Mouse (Mus musculus): ENCODE data around the gene Ibtk.

Ibtk gene

DNA sequence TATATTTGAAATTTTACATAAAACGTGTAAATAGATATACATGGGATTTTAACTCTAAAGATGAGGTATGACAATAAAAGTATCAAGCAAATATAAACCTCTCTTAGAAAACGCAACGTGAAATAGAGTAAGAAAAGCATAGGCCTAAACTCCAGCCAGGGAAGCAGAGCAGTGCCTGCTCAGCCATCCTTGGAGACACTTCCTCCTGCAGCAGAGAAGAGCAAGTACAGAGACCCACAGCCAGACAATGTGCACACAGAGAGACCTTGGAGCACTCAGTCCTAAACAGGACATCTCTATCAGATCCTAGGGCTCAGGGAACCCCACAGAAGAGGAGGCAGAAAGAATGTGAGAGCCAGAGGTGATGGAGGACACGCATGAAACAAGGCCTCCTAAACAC, 7.0 kb downstream of the Ibtk start:
- TF ChIP-seq GATA4 (IDR thresholded peaks at IDR 0.05; ENCODE audit: insufficient replicate concordance, low read length) = no peak

- TF ChIP-seq GATA4 (IDR thresholded peaks at IDR 0.05; ENCODE audit: insufficient replicate concordance, low read length) = no peak
Measured at GRCm38 (mm10) chr9:85739279-85739678, 9.9 kb downstream of the Ibtk start.

GRCm38 (mm10) chr9:85734821-85735220, 14.3 kb downstream of the Ibtk start:
- TF ChIP-seq GATA4 (IDR thresholded peaks at IDR 0.05; ENCODE audit: insufficient replicate concordance, low read length) = no peak

DNA sequence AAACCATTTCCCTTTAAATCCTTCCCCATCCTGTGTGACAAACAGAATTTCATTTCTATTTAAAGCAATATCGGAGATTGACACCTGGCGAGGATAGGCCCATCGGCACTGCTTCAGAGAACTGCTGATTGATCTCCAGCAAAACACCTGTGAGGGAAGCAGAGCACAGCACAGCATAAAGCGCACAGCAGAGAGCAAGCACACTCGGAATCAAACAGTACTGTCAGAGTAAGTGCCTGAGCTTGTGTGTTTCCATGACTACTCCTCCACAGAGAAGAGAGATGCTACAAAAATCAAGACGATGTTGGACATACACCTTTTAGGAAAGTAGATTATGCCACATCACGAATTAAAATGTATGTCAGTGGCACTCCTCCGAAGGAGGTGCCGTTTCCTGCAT, 25.1 kb downstream of the Ibtk start:
- no peak for TF ChIP-seq GATA4 (IDR thresholded peaks at IDR 0.05; ENCODE audit: insufficient replicate concordance, low read length)

DNA sequence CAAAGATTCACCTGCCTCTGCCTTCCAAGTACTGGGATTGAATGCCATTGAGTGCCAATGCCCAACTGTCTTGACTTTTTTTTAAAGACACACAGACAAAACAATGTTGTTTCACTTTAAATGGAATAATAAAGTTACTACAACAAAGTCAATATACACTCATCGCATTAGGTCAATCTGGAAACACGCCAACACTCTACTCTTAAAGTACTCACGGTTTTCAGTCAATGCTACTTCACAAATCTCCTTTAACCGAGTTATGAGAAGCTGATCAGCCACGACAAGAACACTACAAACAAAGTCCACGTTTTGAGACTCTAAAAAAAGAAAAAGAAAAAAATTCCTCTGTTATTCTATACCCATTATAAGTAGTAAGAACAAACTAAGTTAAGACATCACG, 31.8 kb downstream of the Ibtk start:
- no peak for TF ChIP-seq GATA4 (IDR thresholded peaks at IDR 0.05; ENCODE audit: insufficient replicate concordance, low read length)

GRCm38 (mm10) chr9:85707302-85707701, 41.8 kb downstream of the Ibtk start:
- no peak for TF ChIP-seq GATA4 (IDR thresholded peaks at IDR 0.05; ENCODE audit: insufficient replicate concordance, low read length)

DNA sequence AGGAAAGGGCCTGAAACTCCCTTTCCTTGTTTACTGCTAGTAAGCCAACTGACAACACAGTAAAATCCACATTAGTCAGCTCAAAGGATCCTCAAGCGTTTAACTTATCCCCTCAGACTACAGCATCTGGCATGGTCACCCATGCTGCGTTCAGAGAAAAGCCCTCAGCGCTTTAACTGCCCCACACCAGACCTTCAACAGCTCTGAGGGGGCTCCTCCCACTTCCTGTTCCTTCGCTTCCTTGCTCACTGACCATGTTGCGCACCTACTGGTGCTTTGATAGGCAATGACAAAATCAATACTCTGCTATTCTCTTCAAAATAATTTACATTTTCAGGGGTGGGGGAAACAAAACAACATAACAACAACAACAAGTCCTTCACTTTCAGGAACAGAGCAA, 47.2 kb downstream of the Ibtk start:
- no peak for TF ChIP-seq GATA4 (IDR thresholded peaks at IDR 0.05; ENCODE audit: insufficient replicate concordance, low read length)

- no peak for TF ChIP-seq GATA4 (IDR thresholded peaks at IDR 0.05; ENCODE audit: insufficient replicate concordance, low read length)
Measured at GRCm38 (mm10) chr9:85695606-85696005, 53.5 kb downstream of the Ibtk start.

GRCm38 (mm10) chr9:85693231-85694116, 55.7 kb downstream of the Ibtk start:
- TF ChIP-seq GATA4 (IDR thresholded peaks at IDR 0.05; ENCODE audit: insufficient replicate concordance, low read length) = no peak

DNA sequence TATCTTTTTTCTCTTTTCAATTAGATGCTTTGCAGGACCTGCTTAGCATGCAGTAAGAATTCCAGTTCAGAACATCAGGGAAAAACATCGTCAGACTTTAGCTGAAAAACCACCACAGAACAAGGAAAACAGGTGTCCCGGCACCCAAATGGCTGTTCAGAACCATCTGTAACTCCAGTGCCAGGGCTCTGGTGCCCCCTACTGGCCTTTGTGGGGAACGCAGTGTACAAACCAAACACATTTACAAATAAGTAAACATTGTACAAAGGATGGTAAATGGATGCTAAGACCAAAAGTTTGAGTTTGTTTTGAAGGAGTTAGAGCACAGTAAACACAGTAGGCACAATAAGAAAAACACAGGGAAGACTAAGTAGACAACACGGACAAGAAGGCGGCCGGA, 64.1 kb downstream of the Ibtk start:
- TF ChIP-seq GATA4 (IDR thresholded peaks at IDR 0.05; ENCODE audit: insufficient replicate concordance, low read length) = no peak

- TF ChIP-seq GATA4 (IDR thresholded peaks at IDR 0.05; ENCODE audit: insufficient replicate concordance, low read length) = no peak
Measured at GRCm38 (mm10) chr9:85675131-85675905, 73.8 kb downstream of the Ibtk start.

DNA sequence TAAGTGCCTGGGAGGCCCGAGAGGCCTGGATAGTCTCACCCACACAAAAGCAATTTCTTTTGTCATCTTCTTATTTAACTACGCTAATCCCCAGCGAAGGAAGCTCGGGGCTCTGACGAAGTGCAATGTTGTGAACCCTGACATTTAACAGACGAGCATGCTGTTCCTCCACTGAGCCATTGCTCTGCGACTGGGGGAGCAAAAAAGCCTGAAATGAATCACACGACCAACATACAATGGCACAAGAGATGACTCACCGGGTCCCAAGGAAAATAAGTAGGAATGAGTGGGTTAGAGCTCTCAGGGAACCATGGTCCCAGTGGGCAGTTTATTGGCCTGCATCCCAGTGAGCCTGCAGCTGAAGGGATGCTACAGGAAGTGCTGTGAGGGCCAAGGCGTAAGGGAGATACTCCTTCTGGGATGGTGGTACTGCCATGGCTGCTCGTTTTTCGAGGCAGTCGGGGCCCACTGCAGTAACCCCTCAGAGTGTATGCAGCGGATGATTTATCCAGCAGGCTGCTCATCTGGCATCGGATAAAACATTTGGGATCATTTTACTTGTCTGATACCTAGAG, 75.1 kb downstream of the Ibtk start:
- no peak for TF ChIP-seq GATA4 (IDR thresholded peaks at IDR 0.05; ENCODE audit: insufficient replicate concordance, low read length)

DNA sequence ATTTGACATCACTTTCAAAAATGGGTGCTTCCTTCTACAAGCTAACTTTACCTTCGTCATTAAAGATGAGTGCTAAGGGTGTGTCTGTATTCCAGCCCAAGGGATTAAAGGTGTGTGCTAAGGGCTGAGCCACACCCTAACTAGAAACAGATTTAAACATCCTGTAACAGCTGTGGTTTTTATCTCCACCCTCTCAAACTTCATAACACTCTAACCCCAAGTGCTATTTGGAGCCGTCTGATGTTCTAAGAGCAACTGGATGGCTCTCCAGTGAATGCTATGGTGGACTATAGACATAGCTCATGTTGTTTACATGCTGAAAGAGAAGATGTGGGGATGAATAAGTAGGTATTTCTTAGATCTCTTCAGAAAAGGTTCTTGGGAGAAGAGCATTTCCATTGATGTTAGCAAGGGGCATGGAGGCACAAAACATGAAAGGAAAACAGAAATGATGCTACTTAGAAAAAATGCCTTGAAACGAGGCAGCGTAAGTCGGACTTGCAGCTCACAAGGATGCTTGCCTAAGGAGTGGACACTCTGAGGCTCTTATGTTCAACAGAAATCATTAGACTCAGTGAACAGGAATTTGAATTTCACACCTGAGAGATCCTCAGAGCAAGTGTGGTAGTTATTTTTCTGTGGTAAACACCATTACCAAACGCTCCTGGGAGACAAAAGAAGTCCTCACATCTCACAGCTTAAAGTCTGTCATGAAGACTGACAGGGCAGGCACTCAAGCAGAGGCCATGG, 77.4 kb downstream of the Ibtk start:
- no peak for TF ChIP-seq GATA4 (IDR thresholded peaks at IDR 0.05; ENCODE audit: insufficient replicate concordance, low read length)

DNA sequence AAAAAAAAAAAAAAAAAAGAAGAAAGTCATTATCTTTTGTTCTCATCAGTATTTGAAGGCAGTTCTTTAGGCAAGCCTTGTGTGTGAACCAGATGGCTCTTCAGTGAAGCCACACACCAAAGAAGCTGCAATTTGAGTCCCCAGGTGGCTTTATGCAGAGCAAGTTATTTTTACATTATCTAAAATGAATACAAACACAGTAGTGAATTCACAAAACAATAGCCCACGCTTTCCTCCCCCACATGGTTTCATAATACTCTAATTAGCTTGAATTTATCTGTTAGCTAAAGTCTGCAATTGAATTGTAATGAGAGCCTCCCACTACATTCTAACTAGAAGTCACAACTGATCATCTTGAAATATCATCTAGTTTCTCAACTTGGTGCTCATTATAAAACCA, 84.8 kb downstream of the Ibtk start:
- no peak for TF ChIP-seq GATA4 (IDR thresholded peaks at IDR 0.05; ENCODE audit: insufficient replicate concordance, low read length)

GRCm38 (mm10) chr9:85663810-85664209, 85.3 kb downstream of the Ibtk start:
- TF ChIP-seq GATA4 (IDR thresholded peaks at IDR 0.05; ENCODE audit: insufficient replicate concordance, low read length) = no peak
